Mouse (Mus musculus) bone marrow macrophage, adult 2 months (primary cell): Measurements from ENCODE around the gene Uvrag. TPM values are rescaled to one million over a fixed set of nuclear protein-coding genes. Genes with fewer than 3 reads are reported as not detected.

Experiments
- H3K27ac ChIP-seq: 2 replicates; pipeline ENCODE4 v1.5.1; 2012; ENCODE audit warnings: low read depth, low read length; ENCODE audit not compliant: insufficient read depth
- H3K4me1 ChIP-seq: 2 replicates; pipeline ENCODE4 v1.6.1; 2012; ENCODE audit warnings: low read length; ENCODE audit not compliant: control insufficient read depth, insufficient read depth
- H3K4me3 ChIP-seq: 2 replicates; pipeline ENCODE4 v1.5.1; 2012; ENCODE audit warnings: mild to moderate bottlenecking, low read length, moderate library complexity; ENCODE audit not compliant: insufficient read depth
- CTCF ChIP-seq: IDR thresholded peaks from 2 replicates; pipeline ENCODE4 v1.5.1; 2012; ENCODE audit warnings: low read depth, mild to moderate bottlenecking, low read length, moderate library complexity
- POLR2A ChIP-seq: IDR thresholded peaks from 2 replicates; pipeline ENCODE4 v1.6.1; 2012; ENCODE audit warnings: mild to moderate bottlenecking, low read depth, low read length, borderline replicate concordance
- polyA plus RNA-seq: library from polyadenylated mRNA; stranded (reverse); fragments of >200 nt; gene quantifications from 2 replicates; pipeline ENCODE4 v1.2.4, GENCODE M21; 2012; ENCODE audit not compliant: missing spikeins, insufficient read depth, insufficient read length

Uvrag gene
- polyA plus RNA-seq, 1 experiment, result 61.3 TPM

- Histone ChIP-seq H3K27ac (no peak overlapping the region), H3K4me3 (no peak overlapping the region), H3K4me1 (peaks cover 32% of the 10 kb centered on the region)
- TF ChIP-seq CTCF, result no peak
- TF ChIP-seq POLR2A, result no peak
These were observed 146.8 kb downstream of the Uvrag start for GRCm38 (mm10) chr7:98994137-98994536.

GRCm38 (mm10) chr7:98993395-98993794 is 147.5 kb downstream of the Uvrag start:
- no peak for TF ChIP-seq CTCF
- TF ChIP-seq POLR2A, result no peak
- H3K27ac ChIP-seq, result 0 out of 2 replicates have a peak overlapping the region, but pooled peaks have one; percentile 1
- no peak overlapping the region for H3K4me3 ChIP-seq
- peaks cover 32% of the 10 kb centered on the region for H3K4me1 ChIP-seq

GRCm38 (mm10) chr7:98991204-98991761 is 149.7 kb downstream of the Uvrag start:
- no peak for TF ChIP-seq CTCF
- peaks cover 30% of the 10 kb centered on the region for H3K4me1 ChIP-seq
- no peak overlapping the region for H3K4me3 ChIP-seq

GRCm38 (mm10) chr7:98990510-98990909 is 150.4 kb downstream of the Uvrag start:
- TF ChIP-seq CTCF (no peak), POLR2A (no peak)
- Histone ChIP-seq H3K4me3 (no peak overlapping the region), H3K27ac (no peak overlapping the region), H3K4me1 (peaks cover 30% of the 10 kb centered on the region)

More at GRCm38 (mm10) chr7:98991204-98991761, 149.7 kb downstream of the Uvrag start:
- no peak overlapping the region for H3K27ac ChIP-seq

GRCm38 (mm10) chr7:98986962-98987441 is 153.9 kb downstream of the Uvrag start:
- Histone ChIP-seq H3K27ac (no peak overlapping the region), H3K4me1 (peaks cover 9% of the 10 kb centered on the region), H3K4me3 (no peak overlapping the region)
- TF ChIP-seq CTCF (no peak), POLR2A (no peak)

- 0 out of 2 replicates have a peak, but pooled peaks cover 2% of the 10 kb centered on the region for H3K4me1 ChIP-seq
- H3K4me3 ChIP-seq, result no peak overlapping the region
- no peak for TF ChIP-seq POLR2A
- no peak for TF ChIP-seq CTCF
- no peak overlapping the region for H3K27ac ChIP-seq
These were observed 155.0 kb downstream of the Uvrag start for GRCm38 (mm10) chr7:98985935-98986334.

GRCm38 (mm10) chr7:98985489-98985888 is 155.5 kb downstream of the Uvrag start:
- Histone ChIP-seq H3K27ac (no peak overlapping the region), H3K4me3 (no peak overlapping the region), H3K4me1 (no peaks in the 10 kb centered on the region)
- TF ChIP-seq POLR2A, result no peak
- TF ChIP-seq CTCF, result no peak

- H3K27ac ChIP-seq, result no peak overlapping the region
- no peak overlapping the region for H3K4me3 ChIP-seq
- TF ChIP-seq POLR2A (no peak), CTCF (no peak)
- H3K4me1 ChIP-seq, result no peaks in the 10 kb centered on the region
These were observed 156.6 kb downstream of the Uvrag start for GRCm38 (mm10) chr7:98984319-98984718.

- H3K4me3 ChIP-seq, result no peak overlapping the region
- no peaks in the 10 kb centered on the region for H3K4me1 ChIP-seq
- no peak overlapping the region for H3K27ac ChIP-seq
- no peak for TF ChIP-seq CTCF
- no peak for TF ChIP-seq POLR2A
These were observed 157.9 kb downstream of the Uvrag start for GRCm38 (mm10) chr7:98983058-98983457.

- no peaks in the 10 kb centered on the region for H3K4me1 ChIP-seq
- no peak for TF ChIP-seq POLR2A
- no peak for TF ChIP-seq CTCF
- no peak overlapping the region for H3K4me3 ChIP-seq
- no peak overlapping the region for H3K27ac ChIP-seq
These were observed 159.5 kb downstream of the Uvrag start for GRCm38 (mm10) chr7:98981423-98981822.
